Mouse (Mus musculus): ENCODE data around the gene Med26. TPM values are rescaled to one million over a fixed set of nuclear protein-coding genes. Genes with fewer than 3 reads are reported as not detected.
A peak's percentile ranks its signal among the peaks of the same experiment; 100 is the strongest.

The Med26 gene
- polyA plus RNA-seq, 1 experiment from 2014 or later, result 20.2 TPM

DNA sequence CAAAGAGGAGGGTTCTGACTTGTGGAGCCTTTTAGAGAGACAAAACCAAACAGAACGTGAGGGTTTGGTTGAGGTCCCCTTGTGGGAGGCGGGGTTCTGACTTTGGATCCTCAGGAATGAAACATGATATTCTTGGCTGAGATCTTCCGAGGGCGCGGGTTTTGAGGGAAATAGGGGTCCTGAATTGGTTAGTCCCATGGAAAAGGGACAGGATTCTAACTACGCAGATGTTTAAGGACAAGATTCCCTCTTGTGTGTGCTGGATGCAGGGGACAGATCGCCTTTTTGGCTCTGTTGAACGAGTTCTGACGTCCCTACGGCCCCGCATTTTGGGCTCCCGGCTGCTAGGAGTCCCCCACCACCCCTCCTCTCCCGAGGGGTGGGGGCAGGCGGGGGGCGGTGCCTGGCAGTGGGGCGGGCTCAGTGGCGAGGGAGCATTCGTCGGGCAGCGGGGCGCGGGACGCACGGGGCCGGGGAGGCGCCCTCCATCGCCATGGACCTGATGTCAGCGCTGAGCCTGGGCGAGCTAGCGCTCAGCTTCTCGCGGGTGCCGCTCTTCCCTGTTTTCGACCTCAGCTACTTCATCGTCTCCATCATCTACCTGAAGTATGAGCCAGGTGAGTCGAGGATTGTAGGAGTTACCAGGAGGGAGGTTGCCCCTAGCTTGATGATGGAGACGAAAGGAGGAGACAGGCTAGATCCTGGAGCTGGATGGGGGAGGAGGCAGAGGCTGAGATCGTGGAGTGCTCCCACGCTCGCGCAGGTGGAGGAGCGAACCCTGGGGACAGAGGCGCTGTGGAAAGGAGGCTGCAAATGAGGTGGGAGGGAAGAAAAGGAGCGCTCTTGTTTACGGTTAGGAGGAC is 23.8 kb upstream of the Med26 start, which contains the start of gene Tmem38a:
TSS of gene Tmem38a (plus strand) at position 445 of the 863 bp plus-strand sequence.
- H3K36me3 ChIP-seq (replicated peaks), result peaks cover 30% of the 10 kb centered on the region
- peaks cover 22% of the 10 kb centered on the region for H3K4me1 ChIP-seq
- WGBS, result under 1% methylated on average over 45 of the region's 45 CpGs
- peak within 1 kb of the TSS; percentile 74 for H3K4me3 ChIP-seq
- no peaks in the 10 kb centered on the region for H3K9me3 ChIP-seq
- H3K27ac ChIP-seq (replicated peaks), result peak within 1 kb of the TSS; percentile 91
- peak; percentile 85 for DNase-seq (ENCODE audit: low spot score)
- no peaks in the 10 kb centered on the region for H3K27me3 ChIP-seq (replicated peaks; ENCODE audit: low read depth, poor library complexity, severe bottlenecking)

DNA sequence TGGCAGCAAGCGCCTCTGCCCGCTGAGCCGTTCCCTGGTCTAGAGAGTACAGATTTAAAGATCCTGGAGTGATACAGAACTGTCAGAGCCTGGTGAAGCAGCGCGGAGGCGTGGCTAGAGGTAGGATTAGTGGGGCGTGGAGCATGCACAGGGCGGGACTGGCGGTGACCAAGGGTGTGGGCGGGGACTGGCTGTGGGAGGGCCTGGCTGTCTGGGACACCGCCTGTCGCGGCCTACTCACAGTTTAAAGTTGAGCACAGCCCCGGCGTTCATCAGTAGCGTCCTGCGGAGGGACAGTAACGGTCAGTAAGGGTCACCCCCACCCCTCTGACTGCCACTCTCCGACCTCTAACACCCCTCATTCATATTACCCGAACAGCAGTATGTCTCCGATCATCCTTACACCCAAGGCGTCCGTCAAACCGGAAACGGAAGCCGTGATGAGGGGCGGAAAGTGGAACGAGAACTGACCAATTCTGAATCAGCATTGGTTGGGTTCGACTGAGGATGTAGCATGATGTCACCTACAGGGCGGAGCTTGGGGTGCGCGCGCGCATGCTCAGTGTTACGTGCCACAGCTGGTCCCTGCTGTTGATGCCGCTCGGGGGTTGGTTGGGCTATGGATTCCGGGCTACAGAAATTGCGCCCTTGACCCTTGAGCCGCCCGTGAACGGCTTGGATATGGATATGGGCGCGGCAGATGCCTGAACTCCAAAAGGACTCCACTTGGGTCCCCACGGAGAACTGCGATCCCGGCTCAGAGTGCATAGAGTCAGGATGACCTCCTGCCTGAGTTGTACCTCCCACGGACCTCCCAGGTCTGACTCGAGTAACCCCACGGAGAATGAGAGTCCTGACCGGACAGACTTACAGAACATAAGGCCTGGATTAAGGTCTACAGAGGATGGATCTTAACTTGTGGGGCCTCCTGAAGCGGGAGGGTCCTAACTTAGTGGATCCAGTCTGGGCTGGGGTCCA is 22.9 kb upstream of the Med26 start, which contains the start of gene Smim7:
TSS of gene Smim7 (minus strand) at position 456 of the 978 bp plus-strand sequence.
- H3K36me3 ChIP-seq (replicated peaks), result peaks cover 39% of the 10 kb centered on the region
- H3K27ac ChIP-seq (replicated peaks), result peak within 1 kb of the TSS; percentile 91
- under 1% methylated on average over 52 of the region's 52 CpGs for WGBS
- peaks cover 22% of the 10 kb centered on the region for H3K4me1 ChIP-seq
- no peaks in the 10 kb centered on the region for H3K27me3 ChIP-seq (replicated peaks; ENCODE audit: low read depth, poor library complexity, severe bottlenecking)
- peak; percentile 97 for DNase-seq (ENCODE audit: low spot score)
- H3K4me3 ChIP-seq, result peak within 1 kb of the TSS; percentile 74
- no peaks in the 10 kb centered on the region for H3K9me3 ChIP-seq

DNA sequence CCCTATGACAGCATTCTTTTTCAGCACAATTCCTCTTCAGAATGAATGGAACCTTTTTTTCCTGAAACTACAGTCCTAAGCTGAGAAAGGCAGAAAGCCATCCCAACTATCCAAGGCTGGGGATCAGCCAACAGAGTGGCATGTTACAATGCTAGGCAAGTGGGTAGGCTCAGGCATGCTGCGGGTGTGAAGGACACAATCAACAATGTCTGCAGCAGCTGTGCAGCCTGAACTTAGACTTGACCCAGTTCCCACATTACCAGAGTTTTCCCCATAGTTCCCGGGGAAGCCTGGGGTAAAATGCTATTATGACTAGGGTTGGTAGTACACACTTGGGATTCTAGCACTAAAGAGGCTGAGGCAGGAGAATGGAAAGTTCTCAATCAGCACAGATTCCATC is 17.9 kb upstream of the Med26 start:
- H3K27me3 ChIP-seq (replicated peaks; ENCODE audit: low read depth, poor library complexity, severe bottlenecking), result no peaks in the 10 kb centered on the region
- no peak overlapping the region for H3K4me3 ChIP-seq
- H3K9me3 ChIP-seq, result no peaks in the 10 kb centered on the region
- H3K4me1 ChIP-seq, result peaks cover 11% of the 10 kb centered on the region
- DNase-seq (ENCODE audit: low spot score), result no peak
- WGBS, result 96% methylated on average over 2 of the region's 2 CpGs
- no peak overlapping the region for H3K27ac ChIP-seq (replicated peaks)
- peaks cover 79% of the 10 kb centered on the region for H3K36me3 ChIP-seq (replicated peaks)

DNA sequence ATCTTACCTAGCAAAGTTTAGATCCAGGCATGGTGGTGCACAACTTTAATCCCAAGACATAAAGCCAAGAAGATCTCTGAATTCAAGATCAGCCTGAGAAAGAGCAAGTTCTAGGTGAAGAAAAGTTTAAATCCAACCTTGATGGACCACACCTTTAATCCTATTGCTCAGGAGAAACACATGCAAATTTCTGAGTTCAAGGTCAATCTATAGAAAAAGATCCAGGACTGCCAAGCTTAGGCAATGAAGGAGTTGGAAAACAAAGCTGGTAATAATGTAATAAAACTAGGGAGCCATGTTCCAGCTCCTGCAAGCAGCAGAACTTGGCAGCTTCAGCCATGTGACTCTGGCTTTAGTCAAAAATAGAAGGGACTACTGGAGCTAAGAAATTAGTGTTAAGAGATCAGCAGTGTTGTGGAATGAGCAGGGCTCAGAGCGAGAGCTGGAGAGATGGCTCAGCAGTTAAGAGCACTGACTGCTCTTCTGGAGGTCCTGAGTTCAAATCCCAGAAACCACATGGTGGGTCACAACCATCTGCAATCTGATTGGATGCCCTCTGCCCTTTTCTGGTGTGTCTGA is 13.1 kb upstream of the Med26 start:
- no peak overlapping the region for H3K4me3 ChIP-seq
- H3K27ac ChIP-seq (replicated peaks), result no peak overlapping the region
- peaks cover 75% of the 10 kb centered on the region for H3K36me3 ChIP-seq (replicated peaks)
- H3K27me3 ChIP-seq (replicated peaks; ENCODE audit: low read depth, poor library complexity, severe bottlenecking), result no peaks in the 10 kb centered on the region
- DNase-seq (ENCODE audit: low spot score), result no peak
- WGBS, result 88% methylated on average over 1 of the region's 1 CpGs
- no peaks in the 10 kb centered on the region for H3K9me3 ChIP-seq
- no peaks in the 10 kb centered on the region for H3K4me1 ChIP-seq

DNA sequence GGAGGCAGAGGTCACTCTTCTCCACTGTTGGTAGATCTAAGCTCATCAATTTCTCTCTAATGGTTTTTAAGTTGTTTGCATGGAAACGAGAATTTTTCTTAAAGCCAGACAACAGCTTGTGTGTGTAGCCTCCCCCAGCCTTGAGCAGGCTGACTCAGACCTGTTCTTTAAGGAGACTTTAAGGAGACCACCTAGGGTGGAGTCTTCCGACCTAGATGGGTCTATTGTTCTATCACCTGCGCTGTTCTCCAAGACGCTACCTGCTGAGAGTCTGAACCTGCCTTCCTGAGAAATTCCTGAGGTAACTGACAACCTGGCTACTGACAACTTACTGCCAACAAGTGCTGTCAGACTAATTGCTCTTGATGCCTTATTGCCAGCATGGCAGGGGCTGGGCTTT is 7.7 kb upstream of the Med26 start:
- Histone ChIP-seq H3K9me3 (no peaks in the 10 kb centered on the region), H3K27me3 (replicated peaks; ENCODE audit: low read depth, poor library complexity, severe bottlenecking) (no peaks in the 10 kb centered on the region), H3K4me1 (no peaks in the 10 kb centered on the region), H3K4me3 (no peak overlapping the region), H3K27ac (replicated peaks) (no peak overlapping the region), H3K36me3 (replicated peaks) (peaks cover 42% of the 10 kb centered on the region)
- no peak for DNase-seq (ENCODE audit: low spot score)
- 51% methylated on average over 4 of the region's 4 CpGs for WGBS

DNA sequence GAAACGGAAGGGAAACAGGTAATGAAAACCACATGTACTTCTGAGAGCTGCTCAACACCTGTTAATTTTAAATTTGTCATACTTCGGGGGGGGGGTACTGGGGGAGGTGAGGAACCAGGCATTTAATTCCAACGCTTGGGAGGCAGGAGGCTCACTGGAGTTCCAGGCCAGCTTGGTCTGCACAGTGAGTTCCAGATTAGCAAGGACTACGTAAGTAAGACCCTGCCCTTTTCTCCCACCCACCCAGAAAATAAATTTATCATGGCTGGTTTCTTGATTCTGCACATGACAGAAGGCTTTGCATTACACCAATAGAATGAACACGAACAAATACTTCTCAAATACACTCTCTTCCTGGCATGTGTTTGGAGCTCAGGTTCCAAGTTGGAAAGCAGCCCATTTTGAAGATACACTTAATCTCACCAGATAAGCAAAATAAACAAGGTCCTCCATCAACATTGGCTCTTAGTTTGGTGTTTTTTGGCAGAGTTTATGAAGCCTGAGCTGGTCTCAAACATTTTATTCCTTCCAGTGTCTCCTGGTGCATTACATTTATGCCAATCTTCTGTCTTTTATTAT is 1.3 kb upstream of the Med26 start:
- Histone ChIP-seq H3K4me3 (peak overlapping the region; percentile 99), H3K27ac (replicated peaks) (peak overlapping the region; percentile 94), H3K36me3 (replicated peaks) (peaks cover 26% of the 10 kb centered on the region), H3K4me1 (peaks cover 24% of the 10 kb centered on the region), H3K9me3 (no peaks in the 10 kb centered on the region), H3K27me3 (replicated peaks; ENCODE audit: low read depth, poor library complexity, severe bottlenecking) (no peaks in the 10 kb centered on the region)
- peak; percentile 9 for DNase-seq (ENCODE audit: low spot score)
- 22% methylated on average over 5 of the region's 5 CpGs for WGBS

DNA sequence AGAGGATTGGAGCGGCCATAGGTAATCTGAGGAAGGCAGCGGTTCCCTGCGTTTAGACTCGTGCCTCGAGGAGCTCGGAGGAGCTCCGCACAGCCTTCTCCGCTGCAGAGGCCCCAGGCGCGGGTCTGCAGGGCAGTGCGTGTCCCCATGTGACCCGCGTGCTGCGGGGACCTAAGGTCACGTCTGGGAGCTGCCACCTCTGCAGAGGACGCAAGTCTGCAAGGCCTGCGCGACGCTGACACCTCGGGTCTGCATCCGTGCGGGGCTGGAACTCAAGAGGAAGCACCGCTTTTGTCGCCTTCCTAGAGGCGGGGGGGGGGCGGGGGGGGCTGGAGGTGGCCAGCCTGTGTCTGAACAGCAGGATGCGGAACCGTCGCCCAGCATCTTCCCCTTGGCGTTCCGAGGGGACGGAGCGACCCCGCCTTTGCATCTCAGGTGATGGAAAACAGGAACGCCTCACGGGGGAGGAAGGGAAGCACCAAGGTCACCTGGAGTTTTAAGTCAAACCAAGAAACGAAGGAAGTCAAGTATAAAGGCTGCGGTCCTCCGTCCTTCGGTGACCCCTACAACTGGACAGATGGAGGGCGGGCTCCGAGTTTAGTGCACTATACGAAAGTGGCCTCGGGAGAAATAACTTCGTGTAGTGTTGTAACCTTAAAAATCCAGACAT is 709 bp upstream of the Med26 start:
- peak overlapping the region; percentile 99 for H3K4me3 ChIP-seq
- under 1% methylated on average over 45 of the region's 45 CpGs for WGBS

DNA sequence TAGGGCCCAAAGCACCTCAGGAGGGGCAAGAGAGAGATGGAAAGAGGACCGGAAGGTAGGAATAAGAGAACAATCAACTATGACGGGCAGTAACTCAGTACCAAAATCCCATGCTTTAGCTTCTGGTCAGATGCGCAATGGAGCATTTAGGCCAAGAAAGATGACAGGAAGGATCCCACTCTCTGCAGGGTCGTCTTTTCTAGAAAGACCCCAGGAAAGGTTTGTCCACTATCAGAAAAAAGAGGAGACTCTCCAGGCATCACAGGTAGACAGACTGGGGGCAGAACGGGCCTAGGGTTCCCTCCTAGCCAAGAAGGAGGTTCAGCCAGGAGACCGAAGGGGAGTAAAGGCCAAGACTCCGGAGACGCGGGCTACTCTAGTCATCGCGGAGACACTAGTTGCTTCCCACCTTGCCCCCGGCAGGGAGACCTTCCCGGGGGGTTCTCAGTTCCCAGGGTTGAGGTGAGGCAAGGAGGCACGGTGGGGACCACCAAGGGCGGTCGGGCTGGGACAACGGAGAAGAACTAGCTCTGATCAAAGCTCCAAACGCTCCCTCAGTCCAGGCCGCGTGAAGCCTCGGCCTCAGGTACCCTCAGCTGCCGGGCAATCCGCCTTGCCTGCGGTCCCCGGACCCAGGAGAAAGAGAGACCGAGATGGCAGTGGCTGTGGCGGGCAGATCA is 808 bp downstream of the Med26 start:
- Histone ChIP-seq H3K9me3 (no peaks in the 10 kb centered on the region), H3K4me1 (peaks cover 24% of the 10 kb centered on the region), H3K36me3 (replicated peaks) (peaks cover 34% of the 10 kb centered on the region), H3K4me3 (peak overlapping the region; percentile 99), H3K27me3 (replicated peaks; ENCODE audit: low read depth, poor library complexity, severe bottlenecking) (no peaks in the 10 kb centered on the region), H3K27ac (replicated peaks) (peak overlapping the region; percentile 94)
- DNase-seq (ENCODE audit: low spot score), result peak; percentile 43
- WGBS, result 2% methylated on average over 27 of the region's 27 CpGs

More for the DNA sequence above, 709 bp upstream of the Med26 start:
- DNase-seq (ENCODE audit: low spot score), result no peak
- no peaks in the 10 kb centered on the region for H3K27me3 ChIP-seq (replicated peaks; ENCODE audit: low read depth, poor library complexity, severe bottlenecking)
- H3K4me1 ChIP-seq, result peaks cover 24% of the 10 kb centered on the region
- peak overlapping the region; percentile 94 for H3K27ac ChIP-seq (replicated peaks)
- no peaks in the 10 kb centered on the region for H3K9me3 ChIP-seq
- peaks cover 33% of the 10 kb centered on the region for H3K36me3 ChIP-seq (replicated peaks)

DNA sequence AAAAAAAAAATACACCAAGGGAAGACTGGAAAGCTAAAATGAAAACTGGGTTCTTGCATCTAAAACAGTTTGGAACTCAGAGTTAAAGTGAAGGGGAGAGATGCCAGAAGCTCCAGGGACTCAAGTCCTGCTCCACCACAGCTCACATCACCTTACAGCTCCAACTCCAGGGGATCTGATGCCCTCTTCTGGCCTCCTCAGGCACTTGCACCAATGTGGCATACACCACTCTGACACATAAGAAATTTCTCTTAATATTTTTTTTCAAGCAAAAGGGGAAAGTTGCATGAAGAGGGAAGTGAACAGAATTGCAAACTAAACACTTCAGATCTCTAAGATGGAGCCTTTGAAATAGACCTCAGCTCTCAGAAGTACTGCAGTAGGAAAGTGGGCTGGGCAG is 8.8 kb downstream of the Med26 start:
- Histone ChIP-seq H3K4me1 (no peaks in the 10 kb centered on the region), H3K9me3 (no peaks in the 10 kb centered on the region), H3K4me3 (no peak overlapping the region), H3K36me3 (replicated peaks) (peaks cover 49% of the 10 kb centered on the region), H3K27me3 (replicated peaks; ENCODE audit: low read depth, poor library complexity, severe bottlenecking) (no peaks in the 10 kb centered on the region), H3K27ac (replicated peaks) (no peak overlapping the region)
- no peak for DNase-seq (ENCODE audit: low spot score)

DNA sequence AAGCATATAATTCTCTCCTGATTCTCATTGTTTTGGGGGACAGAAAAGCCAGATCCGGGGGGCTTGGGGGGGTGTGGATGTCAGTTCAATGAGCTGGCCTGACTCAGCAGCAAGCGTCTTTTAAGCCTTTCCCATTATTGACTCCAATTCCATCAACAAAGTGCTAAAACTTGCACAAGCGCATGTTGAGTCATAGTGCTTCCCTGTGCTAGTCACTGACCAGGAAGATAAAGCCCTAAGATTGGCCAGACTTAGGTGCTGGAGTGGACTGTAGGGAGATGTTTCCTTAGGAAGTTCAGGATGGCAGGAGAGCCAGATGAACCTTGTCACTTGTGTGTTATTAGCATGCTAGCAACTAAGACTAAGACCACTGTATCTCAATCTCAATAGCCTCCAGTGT is 13.2 kb downstream of the Med26 start:
- Histone ChIP-seq H3K4me1 (no peaks in the 10 kb centered on the region), H3K36me3 (replicated peaks) (peaks cover 39% of the 10 kb centered on the region), H3K27me3 (replicated peaks; ENCODE audit: low read depth, poor library complexity, severe bottlenecking) (no peaks in the 10 kb centered on the region), H3K4me3 (no peak overlapping the region), H3K9me3 (no peaks in the 10 kb centered on the region), H3K27ac (replicated peaks) (no peak overlapping the region)
- WGBS, result 95% methylated on average over 3 of the region's 3 CpGs
- no peak for DNase-seq (ENCODE audit: low spot score)

DNA sequence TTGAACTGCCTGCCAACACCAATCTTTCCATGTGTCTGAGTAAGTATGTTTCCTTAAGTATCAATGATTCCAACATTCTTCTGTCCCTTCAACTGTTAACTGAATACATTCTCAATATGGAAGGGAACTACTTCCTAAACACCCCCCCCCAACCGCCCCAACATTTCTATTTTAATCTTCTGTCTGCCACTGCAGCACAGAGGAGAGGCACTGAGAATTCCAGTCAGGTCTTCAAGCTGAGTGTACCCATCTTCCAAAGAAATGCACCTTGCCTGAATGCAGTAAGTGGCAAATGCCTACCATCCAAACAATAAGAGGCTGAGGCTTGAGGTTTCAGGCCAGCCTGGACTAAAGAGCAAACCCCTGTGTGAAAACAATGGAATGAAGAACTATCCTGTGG is 16.0 kb downstream of the Med26 start:
- no peak for DNase-seq (ENCODE audit: low spot score)
- Histone ChIP-seq H3K4me1 (no peaks in the 10 kb centered on the region), H3K27ac (replicated peaks) (no peak overlapping the region), H3K4me3 (no peak overlapping the region), H3K9me3 (no peaks in the 10 kb centered on the region), H3K36me3 (replicated peaks) (peaks cover 44% of the 10 kb centered on the region), H3K27me3 (replicated peaks; ENCODE audit: low read depth, poor library complexity, severe bottlenecking) (no peaks in the 10 kb centered on the region)
- 92% methylated on average over 1 of the region's 1 CpGs for WGBS

Measured in embryonic facial prominence, embryonic 10.5 days (tissue).